Mouse (Mus musculus) limb, embryonic 13.5 days (tissue): ENCODE measurements at regions not wholly inside any gene's neighbourhood (a gene's known extent, or its start where the extent isn't known, plus 50 kb on each side); places are given as distances from the start of the nearest gene placed in this dataset.

Source experiments
- ATAC-seq: fragments of 200-750 bp; cut with Nextera tagmentation; 2 replicates; pipeline ENCODE4 v1.8.0; 2017; ENCODE audit warnings: low read depth, moderate number of reproducible peaks, moderate TSS enrichment; ENCODE audit not compliant: low FRiP score
- H3K27ac ChIP-seq: fragments of 300-500 bp; sonication (generic); 2 replicates; pipeline ENCODE4 v1.5.1; 2015; ENCODE audit warnings: inconsistent platforms, mild to moderate bottlenecking, moderate library complexity
- H3K27me3 ChIP-seq: fragments of 300-500 bp; sonication (generic); 2 replicates; pipeline ENCODE4 v1.6.1; 2015; ENCODE audit warnings: mild to moderate bottlenecking, inconsistent platforms
- H3K36me3 ChIP-seq: fragments of 300-500 bp; sonication (generic); 2 replicates; pipeline ENCODE4 v1.6.1; 2015; ENCODE audit warnings: inconsistent platforms, mild to moderate bottlenecking, moderate library complexity
- H3K4me1 ChIP-seq: fragments of 300-500 bp; sonication (generic); 2 replicates; pipeline ENCODE4 v1.6.1; 2015; ENCODE audit warnings: inconsistent platforms
- H3K4me2 ChIP-seq: fragments of 300-500 bp; sonication (generic); replicated peaks from 2 replicates; pipeline ENCODE4 v1.6.1; 2015; ENCODE audit warnings: inconsistent platforms, mild to moderate bottlenecking, moderate library complexity
- H3K4me3 ChIP-seq: fragments of 300-500 bp; sonication (generic); 2 replicates; pipeline ENCODE4 v1.5.1; 2015; ENCODE audit warnings: moderate library complexity, mild to moderate bottlenecking, inconsistent platforms
- H3K9ac ChIP-seq: fragments of 300-500 bp; sonication (generic); 2 replicates; pipeline ENCODE4 v1.6.1; 2015; ENCODE audit warnings: mild to moderate bottlenecking, inconsistent platforms
- H3K9me3 ChIP-seq: fragments of 300-500 bp; sonication (generic); 2 replicates; pipeline ENCODE4 v1.6.1; 2016; ENCODE audit warnings: inconsistent platforms
- WGBS: fragments of 180-500 bp; shearing (Covaris S2); methylation state at CpG from one replicate; pipeline ENCODE4 v1.1.7; 2015; 5-methylcytosine and 5-hydroxymethylcytosine counted together

DNA sequence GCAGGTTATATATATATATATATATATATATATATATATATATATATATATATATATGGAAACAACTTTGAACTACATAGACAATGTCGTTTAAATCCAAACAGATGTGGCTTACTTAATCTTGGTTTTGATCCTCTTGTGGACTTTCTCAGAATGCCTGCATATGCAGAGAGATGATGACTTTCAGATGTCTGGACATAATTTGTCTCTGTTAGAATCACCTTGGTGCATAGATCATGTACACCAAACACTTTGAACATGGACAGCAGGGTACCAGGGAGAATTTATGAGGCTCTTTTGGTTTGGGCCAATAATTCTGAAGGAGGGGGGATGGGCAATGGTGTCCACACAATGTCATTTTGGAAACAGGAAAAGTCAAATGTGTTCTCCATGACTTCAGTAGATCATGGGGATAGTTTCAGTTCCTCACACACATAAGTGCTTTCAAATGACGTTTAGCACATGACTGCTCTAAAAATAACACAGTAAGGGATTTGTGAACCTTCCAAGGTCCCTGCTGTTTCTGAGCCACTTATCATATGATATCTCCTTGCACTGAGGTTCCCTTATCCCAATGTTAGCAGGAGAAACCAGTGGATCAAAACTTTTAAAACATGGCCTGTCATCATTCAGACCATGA is 177.4 kb upstream of the Pdzrn3 start:
- H3K27ac ChIP-seq, result no peak overlapping the region
- H3K4me3 ChIP-seq, result no peak overlapping the region
- no peaks in the 10 kb centered on the region for H3K9me3 ChIP-seq
- H3K27me3 ChIP-seq, result 0 out of 2 replicates have a peak, but pooled peaks cover 3% of the 10 kb centered on the region
- no peak overlapping the region for H3K9ac ChIP-seq
- ATAC-seq, result 0 out of 2 replicates have a peak, but pooled peaks have one; percentile 38
- no peak overlapping the region for H3K4me2 ChIP-seq
- H3K36me3 ChIP-seq, result no peaks in the 10 kb centered on the region
- 29% methylated on average over 2 of the region's 2 CpGs for WGBS
- H3K4me1 ChIP-seq, result no peaks in the 10 kb centered on the region

DNA sequence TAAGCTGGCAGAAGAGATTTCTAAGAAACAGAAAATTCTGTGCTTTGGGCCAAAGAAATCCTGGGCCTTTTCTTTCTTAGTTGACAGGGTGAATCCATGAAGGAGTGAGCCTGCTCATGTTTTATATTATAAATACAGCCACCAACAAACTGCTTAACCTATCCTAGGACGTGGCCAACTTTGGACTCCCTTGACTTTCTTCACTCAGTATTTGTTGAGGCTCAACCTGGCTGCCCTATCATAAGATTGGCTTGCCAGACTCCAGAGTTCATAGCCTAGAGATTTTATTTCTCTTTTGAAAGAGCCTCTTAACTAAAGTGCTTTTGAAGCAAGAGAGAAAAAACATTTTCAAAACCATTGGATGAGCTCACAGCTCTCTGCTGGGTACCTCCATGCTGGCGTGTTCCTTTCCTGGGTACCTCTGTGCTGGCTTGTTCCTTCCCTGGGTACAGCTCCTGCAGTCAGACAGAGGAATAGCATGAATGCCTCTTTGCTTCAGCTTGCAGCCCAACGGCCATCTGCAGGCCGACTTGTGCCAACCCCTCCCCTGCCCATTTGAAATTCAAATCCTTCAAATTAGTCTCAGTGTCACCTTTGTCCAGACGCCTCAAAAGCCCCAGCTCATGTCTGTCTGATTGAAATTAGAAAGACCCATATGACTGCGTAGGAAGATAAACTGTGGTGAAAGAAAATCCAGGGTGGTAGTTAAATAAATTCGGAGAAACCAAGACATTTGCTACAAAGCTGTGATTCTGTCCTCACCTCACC is 173.0 kb upstream of the Pdzrn3 start:
- ATAC-seq, result no peak
- H3K9me3 ChIP-seq, result no peaks in the 10 kb centered on the region
- no peak overlapping the region for H3K4me3 ChIP-seq
- no peaks in the 10 kb centered on the region for H3K36me3 ChIP-seq
- H3K27me3 ChIP-seq, result 0 out of 2 replicates have a peak, but pooled peaks cover 3% of the 10 kb centered on the region
- WGBS, result 29% methylated on average over 7 of the region's 7 CpGs
- H3K4me2 ChIP-seq, result no peak overlapping the region
- no peaks in the 10 kb centered on the region for H3K4me1 ChIP-seq
- H3K27ac ChIP-seq, result no peak overlapping the region
- no peak overlapping the region for H3K9ac ChIP-seq

- WGBS, result 69% methylated on average over 5 of the region's 5 CpGs
These were observed 159.9 kb upstream of the Pdzrn3 start for GRCm38 (mm10) chr6:101537581-101537980.

GRCm38 (mm10) chr6:101534214-101535052 is 156.7 kb upstream of the Pdzrn3 start:
- Histone ChIP-seq H3K9me3 (no peaks in the 10 kb centered on the region), H3K4me2 (no peak overlapping the region), H3K4me1 (peaks cover 11% of the 10 kb centered on the region; the same call in 1 of the 2 replicates), H3K27me3 (0 out of 2 replicates have a peak, but pooled peaks cover 11% of the 10 kb centered on the region), H3K4me3 (no peak overlapping the region), H3K27ac (no peak overlapping the region), H3K9ac (no peak overlapping the region), H3K36me3 (no peaks in the 10 kb centered on the region)
- WGBS, result 34% methylated on average over 9 of the region's 9 CpGs
- ATAC-seq, result no peak

More at GRCm38 (mm10) chr6:101537581-101537980, 159.9 kb upstream of the Pdzrn3 start:
- H3K27ac ChIP-seq, result no peak overlapping the region
- H3K36me3 ChIP-seq, result no peaks in the 10 kb centered on the region
- 0 out of 2 replicates have a peak, but pooled peaks cover 11% of the 10 kb centered on the region for H3K27me3 ChIP-seq
- no peak overlapping the region for H3K9ac ChIP-seq
- no peak overlapping the region for H3K4me3 ChIP-seq
- ATAC-seq, result no peak
- H3K4me2 ChIP-seq, result no peak overlapping the region
- peaks cover 2% of the 10 kb centered on the region; the same call in 1 of the 2 replicates for H3K4me1 ChIP-seq
- H3K9me3 ChIP-seq, result 0 out of 2 replicates have a peak, but pooled peaks cover 6% of the 10 kb centered on the region

GRCm38 (mm10) chr6:101532436-101532835 is 154.7 kb upstream of the Pdzrn3 start:
- H3K9me3 ChIP-seq, result no peaks in the 10 kb centered on the region
- no peak overlapping the region for H3K4me3 ChIP-seq
- peaks cover 17% of the 10 kb centered on the region for H3K4me1 ChIP-seq
- H3K9ac ChIP-seq, result 0 out of 2 replicates have a peak overlapping the region, but pooled peaks have one; percentile 21
- ATAC-seq, result no peak
- H3K36me3 ChIP-seq, result no peaks in the 10 kb centered on the region
- WGBS, result 56% methylated on average over 7 of the region's 7 CpGs
- no peak overlapping the region for H3K27ac ChIP-seq
- H3K27me3 ChIP-seq, result 0 out of 2 replicates have a peak, but pooled peaks cover 11% of the 10 kb centered on the region
- peak overlapping the region; percentile 23; the same call in 1 of the 2 replicates for H3K4me2 ChIP-seq

DNA sequence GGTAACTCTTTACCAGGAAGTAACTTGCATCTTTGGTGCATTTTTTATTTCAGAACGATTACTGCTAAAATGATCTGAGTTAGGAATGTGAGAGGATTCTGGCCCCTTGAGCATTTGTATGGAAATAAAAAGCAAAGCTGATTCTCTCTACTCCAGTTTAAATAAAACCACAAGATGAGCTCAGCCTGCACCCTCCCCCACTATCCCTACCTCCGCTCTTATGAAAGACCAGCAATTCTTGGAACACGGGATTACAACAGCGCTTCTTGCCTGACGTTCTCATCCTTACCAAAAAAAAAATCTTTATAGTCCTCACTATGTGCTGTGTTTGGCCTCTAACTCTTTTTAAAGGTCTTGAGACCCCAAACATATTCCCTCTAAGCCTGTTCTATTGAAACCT is 154.2 kb upstream of the Pdzrn3 start:
- Histone ChIP-seq H3K9me3 (no peaks in the 10 kb centered on the region), H3K27me3 (0 out of 2 replicates have a peak, but pooled peaks cover 11% of the 10 kb centered on the region), H3K4me2 (no peak overlapping the region), H3K4me1 (peaks cover 17% of the 10 kb centered on the region), H3K4me3 (no peak overlapping the region), H3K36me3 (no peaks in the 10 kb centered on the region), H3K9ac (no peak overlapping the region), H3K27ac (no peak overlapping the region)
- no peak for ATAC-seq
- 63% methylated on average over 5 of the region's 5 CpGs for WGBS

GRCm38 (mm10) chr6:101525129-101525528 is 147.4 kb upstream of the Pdzrn3 start:
- Histone ChIP-seq H3K9ac (no peak overlapping the region), H3K9me3 (no peaks in the 10 kb centered on the region), H3K4me2 (no peak overlapping the region), H3K36me3 (no peaks in the 10 kb centered on the region), H3K27me3 (no peaks in the 10 kb centered on the region), H3K4me3 (no peak overlapping the region), H3K4me1 (peaks cover 9% of the 10 kb centered on the region; the same call in 1 of the 2 replicates), H3K27ac (no peak overlapping the region)
- WGBS, result 57% methylated on average over 2 of the region's 2 CpGs
- ATAC-seq, result no peak

DNA sequence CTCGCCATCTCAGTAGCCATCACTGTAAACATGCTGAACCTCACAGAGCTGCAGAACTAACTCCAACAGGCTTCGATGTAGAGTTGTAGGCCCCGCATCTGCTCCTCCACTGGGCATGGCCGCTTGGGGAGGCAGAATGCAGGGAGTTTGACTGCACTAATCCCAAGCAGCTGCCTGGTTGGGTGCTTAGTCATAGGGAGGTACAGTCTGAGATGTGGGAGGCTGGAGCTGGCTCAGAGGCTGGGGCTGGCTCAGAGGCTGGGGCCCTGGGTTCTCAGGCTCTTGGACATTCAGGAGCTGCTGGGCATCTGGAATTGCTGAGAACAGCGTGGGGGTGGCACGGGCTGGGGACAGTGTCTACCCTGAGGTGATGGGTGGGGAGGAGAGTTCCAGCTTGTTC is 143.6 kb upstream of the Pdzrn3 start:
- no peak for ATAC-seq
- no peaks in the 10 kb centered on the region for H3K27me3 ChIP-seq
- H3K27ac ChIP-seq, result no peak overlapping the region
- H3K9ac ChIP-seq, result no peak overlapping the region
- H3K36me3 ChIP-seq, result no peaks in the 10 kb centered on the region
- no peak overlapping the region for H3K4me2 ChIP-seq
- WGBS, result 90% methylated on average over 6 of the region's 6 CpGs
- no peak overlapping the region for H3K4me3 ChIP-seq
- H3K9me3 ChIP-seq, result no peaks in the 10 kb centered on the region
- peaks cover 17% of the 10 kb centered on the region for H3K4me1 ChIP-seq

- H3K9me3 ChIP-seq, result no peaks in the 10 kb centered on the region
- H3K4me3 ChIP-seq, result no peak overlapping the region
- no peaks in the 10 kb centered on the region for H3K27me3 ChIP-seq
- 82% methylated on average over 3 of the region's 3 CpGs for WGBS
- no peak for ATAC-seq
- H3K4me2 ChIP-seq, result no peak overlapping the region
- no peaks in the 10 kb centered on the region for H3K36me3 ChIP-seq
- no peak overlapping the region for H3K27ac ChIP-seq
- H3K9ac ChIP-seq, result no peak overlapping the region
- H3K4me1 ChIP-seq, result peaks cover 17% of the 10 kb centered on the region
These were observed 143.1 kb upstream of the Pdzrn3 start for GRCm38 (mm10) chr6:101520755-101521154.

GRCm38 (mm10) chr6:101518904-101519701 is 141.4 kb upstream of the Pdzrn3 start:
- Histone ChIP-seq H3K27me3 (no peaks in the 10 kb centered on the region), H3K4me1 (peaks cover 22% of the 10 kb centered on the region), H3K36me3 (no peaks in the 10 kb centered on the region), H3K4me2 (no peak overlapping the region), H3K9ac (no peak overlapping the region), H3K9me3 (no peaks in the 10 kb centered on the region), H3K4me3 (no peak overlapping the region), H3K27ac (peak overlapping the region; percentile 49; the same call in 1 of the 2 replicates)
- peak; percentile 65 for ATAC-seq
- WGBS, result 26% methylated on average over 9 of the region's 9 CpGs

DNA sequence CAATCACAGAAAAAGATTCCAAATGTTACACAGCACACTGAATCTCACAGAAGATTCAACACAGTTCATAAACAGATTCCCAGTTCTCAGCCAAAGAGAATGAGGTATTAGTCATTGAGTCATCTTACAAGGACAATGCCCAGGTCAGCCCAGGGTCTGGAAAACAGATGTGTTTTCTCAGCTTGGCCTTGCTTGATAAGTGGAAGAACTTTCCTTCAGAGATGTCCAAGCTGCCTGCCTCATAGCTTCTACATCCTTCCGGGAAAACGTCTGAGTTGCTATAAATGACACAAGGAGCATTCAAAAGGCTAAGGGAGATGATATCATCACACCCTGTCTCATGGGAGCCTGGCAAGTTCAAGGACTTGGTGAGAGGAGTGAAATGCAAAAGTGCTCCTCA is 139.9 kb upstream of the Pdzrn3 start:
- WGBS, result 70% methylated on average over 2 of the region's 2 CpGs
- H3K4me3 ChIP-seq, result no peak overlapping the region
- peaks cover 27% of the 10 kb centered on the region for H3K4me1 ChIP-seq
- no peaks in the 10 kb centered on the region for H3K36me3 ChIP-seq
- no peak overlapping the region for H3K27ac ChIP-seq
- no peaks in the 10 kb centered on the region for H3K27me3 ChIP-seq
- no peaks in the 10 kb centered on the region for H3K9me3 ChIP-seq
- H3K9ac ChIP-seq, result no peak overlapping the region
- ATAC-seq, result no peak
- no peak overlapping the region for H3K4me2 ChIP-seq
